Mouse (Mus musculus): ENCODE measurements around the gene Ppp2r5e.

Ppp2r5e gene

GRCm38 (mm10) chr12:75425882-75426281, 170.2 kb downstream of the Ppp2r5e start:
- no peak for DNase-seq

DNA sequence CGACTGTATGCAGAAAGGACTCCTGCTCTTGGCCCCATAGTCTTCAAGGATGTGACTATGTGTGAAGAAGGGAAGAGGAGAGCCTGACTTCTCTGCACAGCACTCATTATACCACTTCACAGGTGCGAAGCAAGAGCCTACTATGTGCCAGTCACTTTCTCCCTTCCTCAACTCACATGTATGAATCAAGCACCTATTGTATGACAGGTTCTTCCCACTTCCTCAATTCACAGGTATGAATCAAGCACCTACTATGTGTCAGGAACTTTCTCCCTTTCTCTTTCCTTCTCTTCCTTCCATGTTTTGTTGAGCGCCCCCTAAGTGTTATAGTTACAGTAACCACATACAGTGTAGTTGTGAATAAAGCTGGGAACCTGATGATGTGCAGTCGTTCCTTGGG, 171.2 kb downstream of the Ppp2r5e start:
- no peak for DNase-seq

DNA sequence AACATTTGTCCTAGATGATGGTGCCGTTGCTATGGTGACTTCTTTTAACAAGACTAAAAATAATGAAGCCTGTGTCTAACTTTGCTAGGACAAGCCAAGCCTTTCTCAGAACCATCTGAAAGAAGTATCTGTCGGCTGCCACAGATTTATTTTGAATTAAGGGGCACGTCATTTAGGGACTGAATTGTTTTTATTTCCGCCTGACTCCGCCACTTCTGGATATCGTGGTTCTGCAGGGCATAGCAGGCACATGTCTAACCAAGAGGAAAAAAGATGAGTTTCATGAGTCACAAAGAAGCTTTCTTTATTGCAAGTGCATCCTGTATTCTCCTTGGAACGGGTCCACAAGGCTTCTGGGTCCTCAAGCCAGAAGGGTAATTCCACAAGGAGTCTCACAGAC, 171.7 kb downstream of the Ppp2r5e start:
- no peak for DNase-seq

- no peak for DNase-seq
These were observed 179.4 kb downstream of the Ppp2r5e start, which contains the start of gene Gphb5 for GRCm38 (mm10) chr12:75416681-75417080. Gene Gphb5 (minus strand): TSS chr12:75416781.

- no peak for DNase-seq
These were observed 181.1 kb downstream of the Ppp2r5e start for GRCm38 (mm10) chr12:75414991-75415390.

DNA sequence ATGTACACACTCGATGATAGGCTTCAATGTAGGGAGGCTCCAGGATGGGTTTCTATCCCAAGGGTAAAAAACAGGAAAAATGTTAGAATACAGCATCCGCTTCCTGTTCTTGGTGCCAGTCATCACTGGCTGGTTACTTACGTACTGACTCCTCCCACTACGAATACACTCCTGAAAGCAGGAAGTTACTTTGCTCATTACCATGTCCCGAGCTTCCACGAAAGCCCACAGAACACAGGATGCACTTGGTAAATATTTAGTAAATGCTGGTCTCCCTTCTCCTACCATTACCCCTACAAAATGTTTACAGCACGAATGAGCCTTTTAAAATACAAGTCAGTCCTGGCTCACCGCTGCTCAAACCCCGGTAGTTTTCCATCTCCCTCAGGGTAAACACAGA, 183.1 kb downstream of the Ppp2r5e start:
- DNase-seq, result no peak
